Mouse (Mus musculus) right cerebral cortex, postnatal 36 days (tissue): ENCODE measurements around the gene Rela.

Experiments used
- DNase-seq, 2 experiments: peaks; one replicate each; pipeline ENCODE4 v3.0.0; 2022; ENCODE audit warnings: low spot score in 2 of 2, mixed read lengths in 1 of 2

Rela gene

DNA sequence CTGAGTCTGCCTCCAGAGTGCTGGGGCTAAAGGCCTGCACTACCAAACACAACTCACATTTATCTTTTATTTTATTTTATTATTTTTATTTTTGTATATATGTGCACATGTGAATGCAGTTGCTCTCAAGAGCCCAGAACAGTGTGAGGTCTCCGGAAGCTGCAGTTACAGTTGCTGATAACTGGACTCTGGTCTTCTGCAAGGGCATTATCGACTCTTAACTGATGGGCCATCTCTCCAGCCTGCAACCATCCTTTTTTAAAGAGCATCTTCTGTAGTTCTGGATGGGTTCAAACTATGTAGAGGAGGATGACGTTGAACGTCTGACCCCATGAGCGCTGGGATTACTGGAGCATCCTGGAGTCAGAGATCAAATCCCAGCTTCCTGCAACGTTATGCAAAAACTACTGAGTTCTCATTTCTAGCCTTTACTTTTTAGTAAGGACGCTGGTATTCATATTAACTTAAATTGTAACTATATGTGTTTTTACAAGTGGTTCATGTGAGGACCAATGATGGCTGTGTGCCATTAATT lies 1.2 kb upstream of the Rela start:
- DNase-seq: no peak

DNA sequence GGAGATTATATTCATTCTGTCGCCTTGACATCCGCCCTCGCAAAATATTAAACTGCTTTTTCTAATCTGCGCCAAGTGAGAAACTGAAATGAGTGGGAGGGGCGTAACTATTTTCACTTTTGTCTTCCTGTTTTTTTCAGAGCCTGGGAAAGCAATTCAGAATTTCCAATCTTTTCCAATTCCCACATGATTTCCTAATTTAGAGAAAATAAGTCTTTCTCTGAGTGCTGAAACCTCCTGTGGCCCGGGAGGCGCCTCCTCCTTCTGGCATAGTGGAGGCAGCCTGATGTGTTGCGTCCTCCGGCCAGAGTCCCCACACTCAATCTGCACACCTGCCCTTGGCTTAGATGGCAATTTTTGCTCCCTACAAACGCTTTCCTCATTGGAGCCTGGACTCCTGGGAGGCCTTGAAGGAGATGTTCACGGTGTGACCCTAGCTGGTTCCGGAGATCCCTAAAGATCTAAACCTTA lies 677 bp upstream of the Rela start:
- no peak for DNase-seq

DNA sequence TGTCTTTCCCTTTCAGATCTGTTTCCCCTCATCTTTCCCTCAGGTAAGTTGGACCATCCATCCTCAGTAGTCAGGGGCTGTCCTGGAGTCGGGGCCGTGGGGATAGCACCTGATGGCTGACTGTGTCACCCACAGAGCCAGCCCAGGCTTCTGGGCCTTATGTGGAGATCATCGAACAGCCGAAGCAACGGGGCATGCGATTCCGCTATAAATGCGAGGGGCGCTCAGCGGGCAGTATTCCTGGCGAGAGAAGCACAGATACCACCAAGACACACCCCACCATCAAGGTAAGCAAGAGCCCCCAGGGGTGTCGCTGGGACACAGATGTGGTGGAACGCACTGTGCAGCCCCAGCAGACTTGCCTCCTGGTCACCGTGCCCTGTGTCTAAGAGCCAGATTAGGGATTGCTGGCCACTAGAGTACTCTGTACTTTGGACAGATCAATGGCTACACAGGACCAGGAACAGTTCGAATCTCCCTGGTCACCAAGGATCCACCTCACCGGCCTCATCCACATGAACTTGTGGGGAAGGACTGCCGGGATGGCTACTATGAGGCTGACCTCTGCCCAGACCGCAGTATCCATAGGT lies 1.2 kb downstream of the Rela start:
- DNase-seq: no peak

DNA sequence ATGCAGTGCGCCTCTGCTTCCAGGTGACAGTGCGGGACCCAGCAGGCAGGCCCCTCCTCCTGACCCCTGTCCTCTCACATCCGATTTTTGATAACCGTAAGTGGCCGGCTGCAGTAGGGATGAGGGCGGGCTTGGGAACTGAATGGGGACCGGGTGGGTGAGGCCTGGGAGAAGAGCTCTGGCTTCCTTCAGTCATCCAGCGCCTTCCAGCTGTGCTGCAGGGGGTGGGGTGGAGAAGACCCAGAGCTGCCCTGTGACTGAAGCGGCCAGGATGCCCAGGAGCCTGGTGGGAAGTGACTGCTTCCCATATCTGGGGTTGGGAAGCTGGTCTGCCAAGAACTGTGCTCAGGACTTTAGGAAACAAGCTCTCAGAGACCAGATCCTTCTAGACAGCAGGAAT lies 3.1 kb downstream of the Rela start:
- DNase-seq: no peak

DNA sequence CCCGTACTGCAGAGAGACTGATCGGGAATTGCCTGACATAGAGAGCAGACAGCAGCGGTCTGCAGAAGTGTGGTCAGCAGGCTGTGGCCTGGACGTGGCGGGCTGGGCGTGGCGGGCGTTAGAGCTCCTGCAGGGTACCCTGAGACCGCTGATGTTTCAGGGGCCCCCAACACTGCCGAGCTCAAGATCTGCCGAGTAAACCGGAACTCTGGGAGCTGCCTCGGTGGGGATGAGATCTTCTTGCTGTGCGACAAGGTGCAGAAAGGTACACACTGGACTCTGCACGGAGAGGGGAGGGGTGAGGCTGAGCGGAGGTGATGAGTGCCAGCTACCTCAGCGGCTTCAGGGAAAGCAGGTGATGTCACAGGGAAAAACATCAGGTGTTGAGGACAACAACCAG lies 3.7 kb downstream of the Rela start:
- DNase-seq: no peak

DNA sequence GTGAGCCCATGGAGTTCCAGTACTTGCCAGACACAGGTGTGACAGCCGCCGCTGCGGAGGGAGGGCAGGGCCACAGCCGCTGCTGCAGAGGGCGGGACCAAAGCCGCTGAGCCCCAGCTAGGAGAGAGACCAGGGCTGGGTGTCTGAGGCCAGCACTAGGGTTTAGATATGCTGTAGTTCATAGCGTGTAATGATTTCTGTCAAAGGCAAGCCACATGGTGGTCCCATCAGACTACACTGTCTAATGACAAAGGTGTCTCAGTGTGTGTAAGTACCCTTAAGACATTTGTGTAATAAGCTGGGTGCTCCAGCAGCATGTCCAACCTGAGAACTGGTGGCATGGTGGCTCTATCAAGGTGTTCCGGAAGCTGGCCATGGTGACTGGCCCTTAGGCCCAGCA lies 4.4 kb downstream of the Rela start:
- no peak for DNase-seq

DNA sequence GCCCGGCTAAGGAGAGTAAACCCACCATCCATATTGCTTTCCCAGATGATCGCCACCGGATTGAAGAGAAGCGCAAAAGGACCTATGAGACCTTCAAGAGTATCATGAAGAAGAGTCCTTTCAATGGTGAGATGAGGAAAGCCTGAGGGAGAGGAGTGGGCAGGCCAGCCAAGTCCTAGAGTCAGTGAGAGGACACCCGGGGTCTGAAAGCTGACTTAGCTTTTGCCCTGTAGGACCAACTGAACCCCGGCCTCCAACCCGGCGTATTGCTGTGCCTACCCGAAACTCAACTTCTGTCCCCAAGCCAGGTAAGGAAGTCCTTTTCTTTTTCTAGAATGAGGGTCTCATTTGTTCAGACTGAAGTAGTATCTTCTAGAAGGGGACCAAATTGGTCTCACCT lies 8.0 kb downstream of the Rela start:
- no peak for DNase-seq

DNA sequence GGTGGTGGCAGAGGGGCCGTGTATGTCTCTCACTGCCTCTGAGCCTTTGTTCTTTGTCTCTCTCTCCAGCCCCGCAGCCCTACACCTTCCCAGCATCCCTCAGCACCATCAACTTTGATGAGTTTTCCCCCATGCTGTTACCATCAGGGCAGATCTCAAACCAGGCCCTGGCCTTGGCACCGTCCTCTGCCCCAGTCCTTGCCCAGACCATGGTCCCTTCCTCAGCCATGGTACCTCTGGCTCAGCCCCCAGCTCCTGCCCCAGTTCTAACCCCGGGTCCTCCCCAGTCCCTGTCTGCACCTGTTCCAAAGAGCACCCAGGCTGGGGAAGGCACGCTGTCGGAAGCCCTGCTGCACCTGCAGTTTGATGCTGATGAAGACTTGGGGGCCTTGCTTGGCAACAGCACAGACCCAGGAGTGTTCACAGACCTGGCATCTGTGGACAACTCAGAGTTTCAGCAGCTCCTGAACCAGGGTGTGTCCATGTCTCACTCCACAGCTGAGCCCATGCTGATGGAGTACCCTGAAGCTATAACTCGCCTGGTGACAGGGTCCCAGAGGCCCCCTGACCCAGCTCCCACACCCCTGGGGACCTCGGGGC lies 9.5 kb downstream of the Rela start:
- DNase-seq: no peak

DNA sequence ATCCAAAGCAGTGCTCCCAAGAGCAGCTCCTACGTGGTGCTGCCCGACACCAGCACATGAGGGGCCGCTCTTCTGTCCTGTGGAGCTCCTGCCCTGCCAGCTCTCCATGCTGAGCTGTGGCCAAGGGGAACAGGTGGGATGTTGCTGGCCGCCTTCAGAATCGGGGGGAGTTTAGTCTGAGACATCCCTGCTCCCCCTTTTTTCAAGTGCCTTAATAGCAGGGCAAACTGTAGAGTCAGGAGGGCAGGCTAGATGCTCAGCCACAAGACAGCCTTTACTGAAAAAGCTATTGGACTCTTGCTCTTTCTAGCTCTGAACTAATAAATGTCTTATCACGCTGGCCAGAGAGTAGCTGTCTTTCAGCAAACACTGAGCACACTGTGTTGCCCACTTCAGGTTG lies 10.5 kb downstream of the Rela start:
- no peak for DNase-seq

DNA sequence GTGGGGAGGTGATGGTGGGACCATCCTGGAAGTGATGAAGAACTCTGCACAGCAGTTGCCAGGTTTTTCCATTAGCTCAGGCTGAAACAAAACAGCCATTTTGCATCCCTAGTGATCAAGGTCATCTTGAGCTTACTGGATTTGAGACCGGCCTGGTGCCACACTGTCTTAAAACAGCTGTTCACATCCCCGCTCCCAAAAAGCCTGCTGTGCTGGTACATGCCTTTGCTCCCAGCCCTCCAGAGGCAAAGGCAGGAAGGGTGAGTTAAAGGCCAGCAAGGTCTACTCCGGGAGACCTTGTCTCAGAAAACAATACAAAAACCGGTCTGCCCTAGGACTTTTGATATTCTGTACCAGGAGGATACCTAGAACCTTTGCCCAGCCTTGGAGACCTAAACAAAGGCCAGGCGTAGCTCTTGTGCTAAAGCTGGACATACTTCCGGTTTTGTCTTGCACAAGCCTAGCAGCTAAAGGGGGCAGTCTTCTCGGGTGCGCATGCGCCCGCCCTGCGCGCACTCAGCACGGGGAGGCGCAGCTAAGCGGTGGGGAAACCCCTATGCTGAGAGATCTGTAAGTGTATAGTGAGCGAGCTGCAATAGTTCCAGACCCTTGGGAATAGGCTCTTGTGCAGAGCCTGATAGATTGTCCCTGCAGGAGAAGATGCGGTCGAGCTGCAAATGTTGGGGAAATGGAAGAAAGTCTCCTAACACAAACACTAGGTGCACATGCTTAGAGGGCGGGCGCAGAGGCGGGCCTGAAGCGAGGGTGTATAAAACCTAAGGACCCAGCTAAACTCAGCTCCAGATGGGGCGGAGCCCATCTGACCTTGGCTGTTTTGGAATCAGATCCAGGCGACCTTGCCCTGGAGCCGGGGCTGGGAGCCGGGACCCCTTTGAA lies 11.4 kb downstream of the Rela start:
- DNase-seq: peak; percentile 68 to 76

DNA sequence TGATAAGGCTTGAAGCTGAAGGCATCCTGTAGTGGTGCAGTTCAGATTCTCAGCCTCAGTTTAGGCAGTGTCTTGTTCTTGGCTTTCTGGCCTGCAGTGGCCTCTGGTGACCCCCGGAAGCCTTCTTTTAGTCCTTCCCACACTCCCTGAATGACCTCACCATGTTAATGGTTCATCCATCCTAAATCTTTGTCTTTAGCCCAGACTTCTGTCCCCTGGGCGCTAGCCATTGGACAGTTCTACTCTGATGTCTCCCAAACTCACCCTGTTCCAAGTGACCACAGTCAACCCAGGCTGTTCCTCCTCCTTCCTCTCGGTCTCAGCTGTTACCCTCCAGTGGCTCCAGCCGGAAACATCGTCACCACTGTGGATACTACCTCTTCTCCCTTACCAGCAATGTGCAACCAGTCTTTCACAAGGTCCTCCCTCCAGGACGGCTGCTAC lies 12.0 kb downstream of the Rela start:
- DNase-seq: no peak

DNA sequence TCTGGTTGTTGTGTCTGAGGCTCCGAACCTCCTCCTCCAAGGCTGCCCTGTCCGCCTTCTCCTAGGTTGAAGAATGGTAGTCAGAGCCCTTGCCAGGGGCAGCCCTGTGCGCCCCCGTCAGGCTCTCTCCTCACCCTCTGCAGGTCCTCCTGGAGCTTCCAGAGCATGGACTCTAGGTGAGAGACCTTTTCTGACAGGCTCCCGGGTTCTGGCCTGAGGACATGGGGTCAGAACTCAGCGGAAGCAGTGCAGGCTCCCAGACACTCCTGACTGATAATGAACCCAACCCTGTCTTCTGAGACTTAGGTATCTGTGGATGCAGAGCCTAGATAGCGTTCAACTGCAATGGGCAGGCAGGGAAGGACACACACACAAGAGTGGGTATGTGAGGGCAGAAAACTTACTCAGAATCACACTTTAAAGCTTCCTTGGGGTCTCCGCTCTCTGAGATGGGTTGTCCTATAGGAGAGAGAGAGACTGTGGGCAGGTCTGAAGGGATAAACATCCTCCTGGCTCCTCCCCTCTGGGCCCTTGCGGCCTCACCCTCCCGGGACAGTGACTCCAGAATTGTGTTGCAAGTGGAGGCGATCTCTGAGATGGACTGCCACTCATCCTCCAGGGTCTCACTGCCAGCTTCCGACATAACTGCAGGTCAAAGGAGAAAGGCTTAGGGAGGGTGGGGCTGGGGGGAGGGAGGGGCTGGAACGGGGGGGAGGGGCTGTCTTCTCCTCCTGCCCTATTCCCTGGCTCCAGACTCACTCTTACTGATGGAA lies 14.4 kb downstream of the Rela start:
- DNase-seq: no peak

DNA sequence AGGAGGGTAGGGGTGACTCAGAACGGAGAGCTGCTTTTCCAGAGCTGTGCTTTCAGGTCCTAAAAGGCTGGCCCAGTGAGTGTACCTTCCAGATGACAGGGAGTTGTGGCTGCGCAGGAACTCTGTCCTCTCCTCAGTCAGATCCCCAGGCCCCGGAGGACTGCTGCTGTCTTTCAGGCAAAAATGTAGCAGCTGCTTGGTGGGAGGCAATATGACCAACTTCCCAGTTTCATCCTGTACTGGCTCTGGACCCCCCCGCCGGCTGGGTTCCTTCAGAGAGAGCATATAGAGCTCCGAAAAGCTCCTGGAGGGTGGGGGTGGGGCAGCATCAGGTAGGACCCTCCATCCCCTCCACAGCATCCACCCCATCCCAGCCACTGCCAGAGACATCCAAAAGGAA lies 15.3 kb downstream of the Rela start:
- peak in 1 of 2 experiments; percentile 42 for DNase-seq

DNA sequence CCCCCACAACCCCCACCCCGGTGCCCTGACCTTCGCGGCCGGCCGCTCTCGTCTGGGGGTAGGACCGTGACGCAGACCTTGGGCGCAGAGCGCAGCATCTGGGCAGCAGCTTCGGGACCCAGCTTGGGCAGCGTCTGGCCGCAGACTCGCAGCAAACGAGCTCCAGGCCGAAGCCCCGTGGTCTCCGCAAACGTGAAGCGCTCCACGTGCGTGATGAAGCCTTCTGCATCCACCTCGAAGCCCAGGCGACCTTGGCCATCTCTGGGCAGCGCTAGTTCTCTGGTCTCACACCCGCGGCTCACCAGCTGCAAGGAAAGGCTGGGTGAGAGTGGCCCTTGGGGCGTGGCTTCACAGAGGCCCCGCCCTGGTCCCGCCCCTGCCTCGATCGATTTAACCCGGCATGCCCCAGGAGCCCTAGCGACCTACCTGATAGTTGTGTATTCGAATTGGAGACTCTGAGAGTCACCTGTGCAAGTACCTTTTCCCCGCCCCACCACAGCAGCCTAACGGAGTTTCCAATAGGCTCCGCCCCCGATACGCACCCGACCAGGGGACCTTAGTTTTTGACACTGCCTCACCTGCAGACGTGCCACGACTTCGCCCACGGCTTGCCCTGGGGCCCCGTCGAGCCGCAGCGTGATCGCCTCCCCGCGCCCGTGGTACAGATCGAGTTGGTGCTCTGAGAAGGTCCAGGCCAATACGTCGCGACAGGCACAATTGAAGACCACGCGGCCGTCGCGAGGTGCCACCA lies 16.9 kb downstream of the Rela start:
- DNase-seq: no peak

DNA sequence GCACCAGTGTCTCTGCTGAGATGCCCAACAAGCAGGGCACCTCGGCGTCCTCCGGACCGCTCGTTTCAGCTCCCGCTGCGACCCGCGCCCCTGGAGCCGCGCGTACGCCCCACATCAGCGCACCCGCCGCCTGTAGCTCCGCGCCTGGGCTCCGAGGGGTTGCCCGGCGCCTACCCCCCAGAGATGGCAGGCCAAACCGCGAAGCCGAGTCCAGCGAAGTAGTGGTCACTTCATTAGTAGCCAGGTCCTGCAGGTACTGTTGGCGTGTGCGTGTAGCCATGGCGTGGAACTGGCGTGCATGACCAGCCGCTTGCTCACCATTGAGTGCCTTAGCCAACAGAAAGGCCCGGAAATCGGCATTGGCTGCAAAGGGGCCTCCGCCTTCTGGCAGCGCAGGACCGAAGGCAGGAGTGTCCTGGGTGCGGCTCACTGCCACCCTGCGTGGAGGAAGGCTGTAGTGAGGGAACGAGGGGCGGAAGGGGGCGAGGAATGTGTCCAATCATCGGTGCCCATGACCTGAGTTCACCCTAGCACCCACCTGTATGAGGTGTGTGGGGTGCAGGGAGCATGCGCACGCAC lies 17.5 kb downstream of the Rela start:
- no peak for DNase-seq

DNA sequence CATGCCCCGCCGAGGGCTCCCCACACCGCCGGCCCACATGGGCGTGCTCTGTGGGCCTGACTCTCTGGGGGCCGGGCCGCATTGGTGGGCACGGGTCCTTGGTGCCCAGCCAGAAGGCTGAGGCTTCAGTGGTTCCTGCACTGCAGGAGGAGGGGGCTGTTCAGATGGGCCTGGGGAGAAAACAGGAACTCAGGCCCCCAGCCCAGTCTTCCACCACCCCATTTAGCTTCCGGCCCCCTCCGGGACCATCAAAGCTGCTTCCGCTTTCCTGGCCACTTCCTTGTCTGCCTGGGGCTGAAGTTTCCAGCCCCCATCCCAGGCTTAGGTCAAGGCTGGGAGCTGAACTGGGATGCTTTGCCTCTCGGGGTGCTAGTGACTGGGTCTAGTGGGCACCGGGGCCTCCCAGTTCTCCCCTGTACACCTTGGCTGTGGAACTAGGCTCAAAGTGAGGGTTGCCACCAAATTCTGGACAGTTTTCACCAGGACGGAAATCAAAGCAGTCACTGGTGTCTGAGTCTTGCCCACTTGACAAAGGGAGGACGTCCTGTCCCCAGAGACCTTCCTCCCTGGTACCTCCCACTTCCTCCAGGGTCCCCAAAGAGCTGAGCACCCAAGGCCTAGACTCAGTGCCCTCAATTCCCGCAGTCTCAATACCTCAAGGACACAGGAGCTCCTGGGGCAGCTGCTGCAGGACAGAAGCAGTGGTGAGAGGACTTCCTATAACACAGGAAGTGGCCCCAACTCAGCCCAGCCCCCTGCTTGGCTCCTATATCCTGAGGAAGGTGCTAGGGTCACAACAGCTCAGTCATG lies 23.9 kb downstream of the Rela start:
- DNase-seq: no peak

DNA sequence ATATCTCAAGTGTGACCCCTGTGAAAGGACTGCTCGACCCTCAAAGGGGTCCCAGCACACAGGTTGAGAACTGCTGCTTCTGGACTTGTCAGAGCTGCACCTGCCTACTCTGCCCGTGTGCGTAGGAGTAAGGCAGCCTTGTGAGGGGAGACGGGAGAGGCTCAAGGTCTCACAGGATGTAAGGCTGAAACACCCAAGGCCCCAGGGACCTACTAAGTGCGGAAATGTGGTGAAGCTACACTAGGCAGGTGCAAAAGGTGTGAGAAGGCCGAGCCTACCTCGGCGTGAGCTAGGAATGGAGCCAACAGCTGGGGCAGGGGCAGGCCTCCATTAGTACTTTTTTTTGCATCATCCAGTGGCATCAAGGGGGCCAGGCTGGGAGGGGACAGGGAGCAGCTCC lies 25.0 kb downstream of the Rela start:
- no peak for DNase-seq

DNA sequence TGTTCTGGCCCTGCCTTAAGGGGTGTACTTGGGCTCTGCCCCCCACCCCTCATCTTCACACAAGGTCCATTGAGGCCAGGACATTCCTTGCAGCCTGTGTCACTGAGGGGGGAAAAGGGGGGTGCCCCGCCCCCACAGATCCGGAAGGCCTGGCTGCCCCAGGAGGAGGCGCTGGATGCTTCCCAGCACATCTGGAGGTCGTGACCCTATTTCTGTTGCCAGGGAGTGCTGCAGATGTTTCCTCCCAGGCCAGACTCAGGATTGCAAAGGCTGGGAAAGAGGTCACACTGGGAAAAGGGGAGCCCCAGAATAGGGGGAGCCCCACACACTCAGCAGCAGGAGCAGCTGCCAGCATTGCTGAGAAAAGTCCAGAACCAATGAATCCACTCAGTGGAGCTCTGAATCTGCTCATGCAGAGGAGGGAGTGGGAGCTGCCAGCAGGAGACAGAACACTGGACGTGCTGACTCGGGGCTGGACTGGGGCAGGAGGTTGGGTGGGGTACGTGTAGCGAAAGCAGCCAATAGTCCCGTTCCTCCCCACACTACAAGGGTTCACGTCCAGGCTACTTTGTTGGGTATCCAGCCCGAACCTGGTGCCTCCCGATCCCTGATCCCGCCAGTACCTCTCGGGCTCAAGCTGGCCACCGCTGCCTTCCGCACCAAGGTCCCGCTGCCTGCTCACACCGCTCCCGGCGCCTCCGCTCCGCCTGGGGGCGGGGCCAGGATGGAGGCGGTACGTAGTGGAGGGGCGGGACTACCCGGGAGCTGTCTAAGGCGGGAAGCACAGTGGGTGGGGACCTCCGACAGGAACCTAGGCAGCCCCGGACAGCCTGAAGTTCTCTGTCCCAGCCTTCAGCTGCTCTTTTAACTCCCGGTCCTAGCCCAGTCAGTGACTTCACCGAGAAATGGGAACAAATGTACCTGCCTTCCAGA lies 26.0 kb downstream of the Rela start, which contains the start of gene Sipa1:
Gene Sipa1, minus strand, starts transcription at position 727 of the 933 bp plus-strand sequence.
- DNase-seq: peak; percentile 51 to 64
